Mouse (Mus musculus): ENCODE measurements around the gene Aldh1a2.

- no peak for TF ChIP-seq POLR2A (IDR thresholded peaks at IDR 0.05; ENCODE audit: low read depth, low read length)
- TF ChIP-seq CTCF (IDR thresholded peaks at IDR 0.05; ENCODE audit: extremely low read depth, insufficient read depth, insufficient read length, insufficient replicate concordance), result no peak
Observed at GRCm38 (mm10) chr9:71307106-71307789, 91.7 kb downstream of the Aldh1a2 start.
